Mouse (Mus musculus) Patski (cell line): ENCODE measurements around the gene Cbfa2t2. TPM values are rescaled to one million over a fixed set of nuclear protein-coding genes. Genes with fewer than 3 reads are reported as not detected.
"Not testable (repeated sequence)": the region's sequence is repeated elsewhere in the genome, so short reads cannot be mapped to it uniquely, and the experiment has no call there.

ENCODE experiments used
- ATAC-seq: fragments of 100-300 bp; one replicate; pipeline ENCODE4 v1.8.0; 2021
- CTCF ChIA-PET: fragments of 350-600 bp; sonication (Branson Sonifier 250); formaldehyde crosslinking; loops from one replicate; lab custom pipeline; 2022; ENCODE audit warnings: inconsistent platforms; lab: Charles Lee
- POLR2A ChIA-PET: fragments of 350-600 bp; sonication (Branson Sonifier 250); formaldehyde crosslinking; loops from one replicate; lab custom pipeline; 2022; ENCODE audit warnings: antibody characterized with exemption, inconsistent platforms; lab: Charles Lee
- DNase-seq: peaks from one replicate; pipeline ENCODE4 v3.0.0-alpha.2; 2011; ENCODE audit warnings: low read depth, low spot score
- H3K27me3 ChIP-seq: fragments of 371-371 bp; one replicate; pipeline ENCODE4 v1.5.1; 2021
- CTCF ChIP-seq: fragments of 100-300 bp; IDR thresholded peaks from one replicate; pipeline ENCODE4 v1.5.1; 2021
- in situ Hi-C: fragments of 300-500 bp; cut with MboI; formaldehyde crosslinking; loops from 3 replicates; pipeline ENCODE4 v1.11.1; 2018; ENCODE audit warnings: low pct_unique_long_range_greater_than_20kb, mixed read lengths
- polyA plus RNA-seq: library from polyadenylated mRNA; unstranded; gene quantifications from one replicate; pipeline ENCODE4 v1.2.3, GENCODE M21; 2021

Gene Cbfa2t2
- polyA plus RNA-seq, 1 experiment from 2014 or later = 27.2 TPM

DNA sequence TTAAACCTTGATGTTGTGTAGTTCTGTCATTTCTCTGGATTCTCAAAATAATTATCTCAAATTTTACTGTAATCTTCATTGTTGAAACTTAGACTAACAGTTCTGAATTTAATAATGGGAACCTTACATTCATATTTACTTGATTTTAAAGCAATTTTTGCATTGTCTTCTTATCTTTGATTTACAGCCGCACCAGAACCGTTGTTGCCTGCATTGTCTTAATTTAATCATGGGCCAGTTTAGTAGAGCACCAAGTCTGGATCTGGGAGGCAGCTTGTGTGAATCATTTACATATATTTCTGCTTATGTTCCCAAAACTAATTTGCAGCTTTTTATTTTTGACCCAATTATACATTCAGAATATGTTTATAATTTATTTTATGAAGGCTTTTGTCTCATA lies 23.0 kb downstream of the Cbfa2t2 start:
- in situ Hi-C loops = no loop called here
- POLR2A ChIA-PET = no interaction called here
- no peak for ATAC-seq

DNA sequence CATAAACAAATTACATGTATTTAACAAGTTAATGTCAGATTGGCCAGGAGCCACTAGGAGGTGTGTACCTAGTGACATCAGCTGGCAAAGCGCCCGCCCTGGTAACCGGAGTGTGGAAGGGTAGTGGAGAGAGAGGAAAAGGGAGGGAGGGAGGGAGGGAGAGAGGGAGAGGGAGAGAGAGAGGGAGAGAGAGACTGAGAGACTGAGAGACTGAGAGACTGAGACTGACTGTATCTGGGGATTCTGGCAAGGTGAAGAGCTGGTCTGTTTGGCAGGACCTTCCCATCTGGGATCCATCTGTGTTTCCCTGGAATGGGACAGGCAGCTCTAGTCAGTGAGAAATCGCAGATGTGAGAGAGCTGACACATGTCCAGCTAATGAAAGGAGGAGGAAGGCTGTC lies 23.6 kb downstream of the Cbfa2t2 start:
- ATAC-seq (no peak), DNase-seq (no peak)
- ChIA-PET POLR2A (no interaction called here), CTCF (interaction anchor here (0.7 to 0.9 kb wide), 2 partner anchors 21 to 32 kb away, joined by 3 read pairs; no protein-coding TSS in a partner anchor)
- no peak for TF ChIP-seq CTCF
- in situ Hi-C loops = no loop called here
- no peaks in the 10 kb centered on the region for H3K27me3 ChIP-seq

More for the DNA sequence above, 23.0 kb downstream of the Cbfa2t2 start:
- no peak for DNase-seq
- H3K27me3 ChIP-seq = no peaks in the 10 kb centered on the region
- CTCF ChIA-PET = interaction anchor here (0.6 kb wide), 1 partner anchor 34 kb away, joined by 3 read pairs; no protein-coding TSS in a partner anchor
- TF ChIP-seq CTCF = no peak

DNA sequence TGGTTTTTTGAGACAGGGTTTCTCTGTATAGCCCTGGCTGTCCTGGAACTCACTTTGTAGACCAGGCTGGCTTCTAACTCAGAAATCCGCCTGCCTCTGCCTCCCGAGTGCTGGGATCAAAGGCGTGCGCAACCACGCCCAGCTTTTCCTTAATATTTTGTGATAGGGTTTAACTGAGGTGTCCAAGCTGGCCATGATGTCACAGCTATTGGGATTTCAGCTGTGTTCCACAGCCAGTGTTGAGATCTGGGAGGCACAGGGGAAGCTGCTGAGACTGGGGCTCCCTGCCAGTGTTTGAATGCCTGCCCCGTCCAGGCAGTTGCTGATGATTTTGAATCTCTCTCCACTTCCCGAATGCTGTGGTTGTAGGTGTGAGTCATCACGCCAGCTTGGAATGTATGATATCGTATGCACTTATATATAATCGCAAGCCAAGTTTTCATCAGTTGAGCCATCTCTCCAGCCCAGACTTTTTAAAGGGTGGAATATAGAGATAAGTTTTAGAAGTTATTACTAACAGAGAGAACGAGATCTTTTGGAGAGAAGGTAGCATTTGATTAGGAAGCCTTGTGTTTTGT lies 27.4 kb downstream of the Cbfa2t2 start:
- ATAC-seq (no peak), DNase-seq (peak; percentile 12)
- in situ Hi-C loops = no loop called here
- no peak for TF ChIP-seq CTCF
- H3K27me3 ChIP-seq = no peaks in the 10 kb centered on the region
- POLR2A ChIA-PET = no interaction called here
- CTCF ChIA-PET = interaction anchor here (2.0 kb wide), 1 partner anchor 8 kb away, joined by 4 read pairs; no protein-coding TSS in a partner anchor

DNA sequence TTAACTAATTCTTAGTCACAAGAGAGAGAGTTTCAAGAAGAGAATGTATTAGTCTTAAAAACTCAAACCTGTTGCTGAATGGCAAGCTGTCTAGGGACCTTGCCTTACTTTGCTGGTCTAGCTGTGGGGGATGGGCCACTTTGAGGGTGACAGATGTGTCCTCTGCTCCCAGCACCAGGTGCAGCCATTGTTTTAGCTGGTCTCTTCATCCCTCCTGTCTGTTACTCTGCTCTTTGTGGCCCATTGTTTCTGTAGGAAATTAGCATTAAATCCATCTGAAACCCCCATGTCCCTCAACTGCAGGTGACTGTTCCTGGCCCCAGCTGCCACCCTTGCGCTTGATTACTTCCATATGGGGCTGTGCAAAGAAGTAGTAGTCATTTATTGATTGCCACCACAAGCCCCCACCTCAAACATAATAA lies 29.6 kb downstream of the Cbfa2t2 start:
- in situ Hi-C loops = no loop called here
- TF ChIP-seq CTCF = no peak
- ChIA-PET POLR2A (interaction anchor here (1.2 to 1.3 kb wide), 2 partner anchors 11 to 13 kb away, joined by 3 to 6 read pairs; no protein-coding TSS in a partner anchor), CTCF (interaction anchor here (1.0 to 1.5 kb wide), 2 partner anchors 17 to 45 kb away, joined by 4 to 5 read pairs; no protein-coding TSS in a partner anchor)
- H3K27me3 ChIP-seq = no peaks in the 10 kb centered on the region
- DNase-seq (no peak), ATAC-seq (no peak)

DNA sequence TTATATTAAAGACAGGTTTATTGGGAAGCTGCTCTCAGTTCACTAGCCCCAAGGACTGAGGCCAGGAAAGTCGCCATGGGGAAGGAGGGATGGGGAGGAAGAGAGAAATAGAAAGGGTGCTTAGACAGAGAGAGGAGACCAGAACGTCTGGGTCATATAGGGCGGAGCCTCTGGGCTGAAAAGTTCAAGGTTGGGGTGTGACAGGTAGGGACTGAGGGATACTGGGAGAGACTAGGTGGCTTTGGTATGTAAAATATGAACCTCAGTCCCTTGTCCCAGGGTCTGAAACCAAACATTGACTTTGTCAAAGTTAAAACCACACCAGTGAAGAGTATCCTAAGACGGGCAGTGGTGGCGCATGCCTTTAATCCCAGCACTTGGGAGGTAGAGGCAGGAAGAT lies 30.9 kb downstream of the Cbfa2t2 start:
- no peak for TF ChIP-seq CTCF
- CTCF ChIA-PET = no interaction called here
- no peaks in the 10 kb centered on the region for H3K27me3 ChIP-seq
- POLR2A ChIA-PET = no interaction called here
- DNase-seq (no peak), ATAC-seq (no peak)
- in situ Hi-C loops = no loop called here

DNA sequence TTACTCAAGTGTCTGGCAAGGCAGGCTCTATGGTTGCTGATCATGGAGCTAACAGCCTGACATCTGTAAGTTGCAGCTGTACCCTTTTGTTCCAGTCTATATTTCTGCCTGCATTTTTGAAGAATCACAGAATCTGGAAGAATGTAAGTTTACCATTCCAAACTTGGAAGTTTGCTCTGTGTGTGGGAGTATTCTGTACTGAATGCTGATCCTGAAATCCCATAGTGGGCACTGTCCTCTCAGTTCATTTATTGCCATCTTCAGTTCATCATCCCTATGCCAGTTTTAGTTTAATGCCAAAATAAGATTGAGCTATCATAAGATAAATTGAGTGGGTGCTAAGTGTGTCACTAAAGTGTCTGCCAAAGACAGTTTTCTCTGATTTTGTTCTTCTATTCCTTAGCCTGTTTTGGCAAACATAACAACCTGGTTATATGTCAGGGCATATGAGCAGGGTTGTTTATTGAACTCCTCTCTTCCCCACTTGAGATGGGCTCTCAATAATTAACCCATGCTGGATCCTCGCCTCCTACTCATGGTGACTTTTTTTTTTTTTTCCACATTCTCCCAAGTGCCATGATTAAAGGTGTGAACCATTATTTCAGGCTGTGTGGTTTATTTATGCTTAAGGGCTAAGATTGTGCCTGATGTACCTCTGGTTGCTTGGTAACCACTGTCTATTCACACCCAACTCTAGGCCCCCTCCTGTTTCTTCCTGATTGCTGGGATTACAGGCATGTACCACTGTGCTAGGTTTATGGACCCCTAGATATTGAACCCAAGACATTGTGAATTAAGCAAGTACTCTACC lies 38.2 kb downstream of the Cbfa2t2 start:
- ATAC-seq = no peak

DNA sequence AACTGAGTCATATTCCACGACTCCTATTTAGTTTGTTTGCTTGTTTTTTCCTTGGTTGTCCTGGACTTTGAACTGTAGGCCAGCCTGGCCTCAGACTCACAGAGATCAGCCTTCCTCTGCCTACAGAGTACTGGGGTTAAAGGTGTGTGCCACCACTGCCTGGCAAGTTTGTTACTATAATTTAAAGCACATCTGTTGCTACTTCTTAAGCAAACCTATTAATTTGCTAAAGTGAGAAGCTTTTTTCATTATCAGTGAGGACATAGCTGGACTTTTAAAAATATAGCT lies 38.7 kb downstream of the Cbfa2t2 start:
- TF ChIP-seq CTCF = no peak
- H3K27me3 ChIP-seq = no peaks in the 10 kb centered on the region
- CTCF ChIA-PET = interaction anchor here (1.0 to 1.2 kb wide), 2 partner anchors 8 to 19 kb away, joined by 3 read pairs; no protein-coding TSS in a partner anchor
- ATAC-seq (no peak), DNase-seq (no peak)
- POLR2A ChIA-PET = no interaction called here
- in situ Hi-C loops = no loop called here

More for the DNA sequence above, 38.2 kb downstream of the Cbfa2t2 start:
- in situ Hi-C loops = no loop called here
- POLR2A ChIA-PET = interaction anchor here (1.0 kb wide), 1 partner anchor 39 kb away, joined by 3 read pairs; no protein-coding TSS in a partner anchor
- no peaks in the 10 kb centered on the region for H3K27me3 ChIP-seq
- no peak for DNase-seq
- no peak for TF ChIP-seq CTCF
- CTCF ChIA-PET = interaction anchor here (0.8 to 1.2 kb wide), 4 partner anchors 8 to 20 kb away, joined by 3 to 4 read pairs (median 3); no protein-coding TSS in a partner anchor

DNA sequence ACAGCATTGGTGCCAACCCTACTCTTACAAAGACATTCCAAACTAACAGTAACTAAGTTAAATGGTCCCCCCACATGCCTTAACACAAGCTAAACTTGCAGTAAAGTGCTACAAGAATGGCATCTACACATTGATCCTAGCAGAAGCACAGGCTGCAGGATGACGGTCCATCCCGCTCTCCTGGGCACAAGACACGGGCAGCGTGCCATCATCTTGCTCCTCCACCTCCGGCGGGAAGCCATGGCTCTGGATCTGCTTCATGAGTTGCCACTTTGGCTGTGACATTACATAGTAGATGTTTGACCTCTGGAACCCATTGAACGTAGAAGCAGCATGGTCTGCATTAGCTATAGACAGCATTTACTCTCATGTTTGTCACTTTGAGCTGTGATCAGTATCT lies 39.6 kb downstream of the Cbfa2t2 start:
- in situ Hi-C loops = no loop called here
- DNase-seq (no peak), ATAC-seq (no peak)
- no peak for TF ChIP-seq CTCF
- ChIA-PET POLR2A (no interaction called here), CTCF (no interaction called here)
- no peaks in the 10 kb centered on the region for H3K27me3 ChIP-seq

DNA sequence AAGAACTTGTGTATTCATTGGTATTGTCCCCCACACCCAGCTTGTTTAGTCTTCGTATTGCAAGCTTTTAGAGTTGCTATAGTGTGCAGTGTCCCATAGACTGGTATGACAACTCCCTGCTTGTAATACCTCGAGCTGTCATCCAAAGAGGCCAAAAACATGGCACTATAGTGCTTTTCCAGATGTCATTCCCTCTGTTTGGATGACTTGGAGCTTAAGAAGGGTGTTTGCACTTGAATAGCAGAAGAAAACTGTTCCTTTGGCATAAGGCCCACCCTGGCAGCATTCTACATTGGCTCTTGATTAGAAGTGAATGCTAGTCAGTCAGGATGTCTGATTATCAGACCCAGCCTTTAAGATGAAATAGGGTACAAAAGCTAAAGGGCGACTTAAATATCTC lies 40.7 kb downstream of the Cbfa2t2 start:
- TF ChIP-seq CTCF = no peak
- CTCF ChIA-PET = no interaction called here
- POLR2A ChIA-PET = no interaction called here
- H3K27me3 ChIP-seq = no peaks in the 10 kb centered on the region
- in situ Hi-C loops = no loop called here
- ATAC-seq (no peak), DNase-seq (no peak)

DNA sequence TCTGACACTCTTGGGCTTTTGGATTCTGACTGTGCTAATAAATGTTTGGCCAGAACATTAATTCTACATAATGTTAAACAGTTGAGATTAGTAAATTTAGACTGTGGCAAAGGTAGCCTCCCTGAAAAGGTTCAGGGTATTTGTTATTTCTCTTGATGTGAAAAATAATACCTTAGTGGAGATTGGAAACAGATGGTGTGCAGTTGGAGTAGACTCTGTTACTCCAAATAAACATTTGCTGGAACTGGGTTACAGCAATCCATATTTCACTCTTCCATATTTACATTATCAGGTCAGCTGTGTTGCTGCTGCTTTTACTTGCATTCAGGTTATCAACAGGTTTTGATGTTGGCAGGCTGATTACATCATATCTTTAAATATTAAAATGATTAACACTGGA lies 55.5 kb downstream of the Cbfa2t2 start:
- in situ Hi-C loops = no loop called here
- ChIA-PET CTCF (interaction anchor here (2.5 kb wide), 1 partner anchor 8 kb away, joined by 16 read pairs; no protein-coding TSS in a partner anchor), POLR2A (no interaction called here)
- TF ChIP-seq CTCF = no peak
- H3K27me3 ChIP-seq = no peaks in the 10 kb centered on the region
- ATAC-seq (no peak), DNase-seq (no peak)

DNA sequence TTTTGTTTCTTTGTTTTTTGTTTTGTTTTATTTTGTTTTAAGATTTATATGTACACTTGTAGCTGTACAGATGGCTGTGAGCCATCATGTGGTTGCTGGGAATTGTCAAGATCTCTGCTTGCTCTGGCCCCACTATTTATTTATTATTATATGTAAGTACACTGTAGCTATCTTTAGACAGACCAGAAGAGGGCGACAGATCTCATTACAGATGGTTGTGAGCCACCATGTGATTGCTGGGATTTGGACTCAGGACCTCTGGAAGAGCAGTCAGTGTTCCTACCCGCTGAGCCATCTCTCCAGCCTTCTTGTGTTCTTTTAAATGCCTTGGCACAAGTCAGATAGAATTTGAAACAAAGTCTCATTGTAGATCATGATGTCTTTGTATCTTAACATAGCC lies 57.3 kb downstream of the Cbfa2t2 start:
- CTCF ChIA-PET = interaction anchor here (0.9 to 2.5 kb wide), 5 partner anchors 10 to 35 kb away, joined by 3 to 16 read pairs (median 3); no protein-coding TSS in a partner anchor
- in situ Hi-C loops, H3K27me3 ChIP-seq, DNase-seq, POLR2A ChIA-PET, ATAC-seq: not testable (repeated sequence)
- TF ChIP-seq CTCF = peak; percentile 37
